8 mouse cellular contexts compared by ENCODE assay signal in genomic region chr2:30864968-30865381, GRCm38 (mm10). TPM values are rescaled to one million over a fixed set of nuclear protein-coding genes. Genes with fewer than 3 reads are reported as not detected.
A peak's percentile ranks its signal among the peaks of the same experiment; 100 is the strongest.
DNase-seq lines count a peak whose midpoint lies in the region; ATAC-seq and TF ChIP-seq lines count a peak whose summit lies in the region.

No protein-coding gene starts in this region.

- peak overlapping the region; percentile 58 for H3K9ac ChIP-seq in kidney, embryonic 16.5 days (replicated peaks; ENCODE audit: low read length)
- H3K9ac ChIP-seq in hindbrain, postnatal 0 days (replicated peaks; ENCODE audit: low read length), result 0 out of 2 replicates have a peak overlapping the region, but pooled peaks have one; percentile 38
- H3K9ac ChIP-seq in midbrain, postnatal 0 days (replicated peaks; ENCODE audit: low read length, poor library complexity, severe bottlenecking), result peak overlapping the region; percentile 34

- TF ChIP-seq CTCF in hindbrain, postnatal 0 days (IDR thresholded peaks at IDR 0.05; ENCODE audit: low read depth), result no peak
- TF ChIP-seq CTCF in midbrain, postnatal 0 days (IDR thresholded peaks at IDR 0.05), result no peak

- no peaks in the 10 kb centered on the region for H3K36me3 ChIP-seq in kidney, embryonic 16.5 days (ENCODE audit: insufficient read depth, low read length)
- no peaks in the 10 kb centered on the region for H3K36me3 ChIP-seq in hindbrain, postnatal 0 days (ENCODE audit: insufficient read depth, low read length)
- no peaks in the 10 kb centered on the region for H3K36me3 ChIP-seq in midbrain, postnatal 0 days (ENCODE audit: insufficient read depth, low read length)

- H3K27me3 ChIP-seq in kidney, embryonic 16.5 days (ENCODE audit: insufficient read depth, low read length), result peaks cover 7% of the 10 kb centered on the region; the same call in 1 of the 2 replicates
- H3K27me3 ChIP-seq in hindbrain, postnatal 0 days (ENCODE audit: insufficient read depth, low read length), result peaks cover 3% of the 10 kb centered on the region; the same call in 1 of the 2 replicates
- H3K27me3 ChIP-seq in midbrain, postnatal 0 days (ENCODE audit: insufficient read depth, low read length), result no peaks in the 10 kb centered on the region

- H3K4me3 ChIP-seq in kidney, embryonic 16.5 days (ENCODE audit: low read length), result peak overlapping the region; percentile 38
- peak overlapping the region; percentile 25 for H3K4me3 ChIP-seq in hindbrain, postnatal 0 days (ENCODE audit: low read length)
- H3K4me3 ChIP-seq in midbrain, postnatal 0 days (ENCODE audit: low read depth, low read length), result peak overlapping the region; percentile 13

- H3K4me1 ChIP-seq in kidney, embryonic 16.5 days (ENCODE audit: insufficient read depth, low read length), result peaks cover 20% of the 10 kb centered on the region
- 0 out of 2 replicates have a peak, but pooled peaks cover 4% of the 10 kb centered on the region for H3K4me1 ChIP-seq in hindbrain, postnatal 0 days (ENCODE audit: insufficient read depth, low read length)
- H3K4me1 ChIP-seq in midbrain, postnatal 0 days (ENCODE audit: insufficient read depth, low read length), result peaks cover 3% of the 10 kb centered on the region; the same call in 1 of the 2 replicates

- peak overlapping the region; percentile 58 for H3K4me2 ChIP-seq in kidney, embryonic 16.5 days (replicated peaks; ENCODE audit: low read depth, low read length)
- H3K4me2 ChIP-seq in hindbrain, postnatal 0 days (ENCODE audit: low read depth, low read length), result peak overlapping the region; percentile 49
- H3K4me2 ChIP-seq in midbrain, postnatal 0 days (ENCODE audit: low read depth, low read length, poor library complexity, severe bottlenecking), result peak overlapping the region; percentile 44

- peak; percentile 40; the same call in 1 of the 2 replicates for ATAC-seq in kidney, embryonic 16.5 days (ENCODE audit: low FRiP score, low TSS enrichment)
- 0 out of 2 replicates have a peak, but pooled peaks have one; percentile 18 for ATAC-seq in hindbrain, postnatal 0 days
- peak; percentile 20; the same call in 1 of the 2 replicates for ATAC-seq in midbrain, postnatal 0 days (ENCODE audit: low FRiP score)
- ATAC-seq in frontal cortex, adult (ENCODE audit: low TSS enrichment), result no peak

- 2% methylated on average over 24 of the region's 35 CpGs for WGBS in kidney, embryonic 16.5 days
- WGBS in hindbrain, postnatal 0 days, result 3% methylated on average over 35 of the region's 35 CpGs
- WGBS in midbrain, postnatal 0 days, result 2% methylated on average over 35 of the region's 35 CpGs

- DNase-seq in kidney, adult 18-20 months, result no peak
- DNase-seq in forelimb bud, embryonic 11.5 days (ENCODE audit: low read depth, low spot score), result peak; percentile 35
- no peak for DNase-seq in hindbrain, postnatal 0 days (ENCODE audit: low spot score)
- no peak for DNase-seq in midbrain, postnatal 0 days (ENCODE audit: low spot score)
- DNase-seq in cerebellum, adult 9-11 months, result no peak
- no peak for DNase-seq in layer of hippocampus, adult 9-11 months

- H3K9me3 ChIP-seq in kidney, embryonic 16.5 days (ENCODE audit: low read length), result no peaks in the 10 kb centered on the region
- H3K9me3 ChIP-seq in hindbrain, postnatal 0 days (ENCODE audit: low read length), result no peaks in the 10 kb centered on the region
- no peaks in the 10 kb centered on the region for H3K9me3 ChIP-seq in midbrain, postnatal 0 days (ENCODE audit: low read length)

- H3K27ac ChIP-seq in kidney, embryonic 16.5 days (ENCODE audit: low read length), result 0 out of 2 replicates have a peak overlapping the region, but pooled peaks have one; percentile 6
- no peak overlapping the region for H3K27ac ChIP-seq in hindbrain, postnatal 0 days
- no peak overlapping the region for H3K27ac ChIP-seq in midbrain, postnatal 0 days (ENCODE audit: low read depth, low read length)

RNA-seq across cellular contexts. Expression of gene Prrx2, which starts 30.2 kb away (rescaled TPM):
- polyA plus RNA-seq in kidney, embryonic 16.5 days (2015; fragmentation: Nextera tagmentation; extraction: Ambion mirVana), result 7.7 and 8.0 TPM in 2 replicates
- 6.7 and 7.2 TPM in 2 replicates for total RNA-seq in hindbrain, postnatal 0 days (2014; rRNA removed)
- polyA plus RNA-seq in hindbrain, postnatal 0 days (2015; fragmentation: Nextera tagmentation; extraction: Ambion mirVana), result 5.0 and 5.6 TPM in 2 replicates
- 4.4 and 12.5 TPM in 2 replicates for total RNA-seq in midbrain, postnatal 0 days (2014; rRNA removed)
- polyA plus RNA-seq in midbrain, postnatal 0 days (2015; fragmentation: Nextera tagmentation; extraction: Ambion mirVana), result 3.0 and 5.1 TPM in 2 replicates

RNA-seq across cellular contexts. Expression of gene Asb6, which starts 34.8 kb away (rescaled TPM):
- 39.0 and 42.7 TPM in 2 replicates for polyA plus RNA-seq in kidney, embryonic 16.5 days (2015; fragmentation: Nextera tagmentation; extraction: Ambion mirVana)
- 49.1 and 53.5 TPM in 2 replicates for total RNA-seq in hindbrain, postnatal 0 days (2014; rRNA removed)
- 36.6 and 37.4 TPM in 2 replicates for polyA plus RNA-seq in hindbrain, postnatal 0 days (2015; fragmentation: Nextera tagmentation; extraction: Ambion mirVana)
- total RNA-seq in midbrain, postnatal 0 days (2014; rRNA removed), result 36.5 and 40.7 TPM in 2 replicates
- 36.1 and 39.6 TPM in 2 replicates for polyA plus RNA-seq in midbrain, postnatal 0 days (2015; fragmentation: Nextera tagmentation; extraction: Ambion mirVana)

RNA-seq across cellular contexts. Expression of gene Ntmt1, which starts 57.3 kb away (rescaled TPM):
- 92.9 and 94.9 TPM in 2 replicates for polyA plus RNA-seq in kidney, embryonic 16.5 days (2015; fragmentation: Nextera tagmentation; extraction: Ambion mirVana)
- 79.5 and 96.3 TPM in 2 replicates for total RNA-seq in hindbrain, postnatal 0 days (2014; rRNA removed)
- 95.9 and 99.6 TPM in 2 replicates for polyA plus RNA-seq in hindbrain, postnatal 0 days (2015; fragmentation: Nextera tagmentation; extraction: Ambion mirVana)
- 62.2 and 74.1 TPM in 2 replicates for total RNA-seq in midbrain, postnatal 0 days (2014; rRNA removed)
- 90.3 and 104 TPM in 2 replicates for polyA plus RNA-seq in midbrain, postnatal 0 days (2015; fragmentation: Nextera tagmentation; extraction: Ambion mirVana)
